Mouse (Mus musculus) lung, embryonic 16.5 days (tissue): ENCODE results near the gene Nosip. TPM values are rescaled to one million over a fixed set of nuclear protein-coding genes. Genes with fewer than 3 reads are reported as not detected.

Source experiments
- ATAC-seq: fragments of 200-750 bp; cut with Nextera tagmentation; 2 replicates; pipeline ENCODE4 v1.8.0; 2017; ENCODE audit warnings: low read depth, mild to moderate bottlenecking, moderate library complexity
- H3K27ac ChIP-seq: fragments of 300-500 bp; sonication (generic); 2 replicates; pipeline ENCODE4 v1.5.1; 2014; ENCODE audit warnings: mild to moderate bottlenecking, control low read depth, low read length
- H3K27me3 ChIP-seq: fragments of 300-500 bp; sonication (generic); 2 replicates; pipeline ENCODE4 v1.6.1; 2014; ENCODE audit warnings: low read depth, low read length, mixed read lengths; ENCODE audit not compliant: control insufficient read depth, insufficient read depth
- H3K36me3 ChIP-seq: fragments of 300-500 bp; sonication (generic); 2 replicates; pipeline ENCODE4 v1.6.1; 2014; ENCODE audit warnings: low read length; ENCODE audit not compliant: control insufficient read depth, insufficient read depth
- H3K4me1 ChIP-seq: fragments of 300-500 bp; sonication (generic); replicated peaks from 2 replicates; pipeline ENCODE4 v1.6.1; 2014; ENCODE audit warnings: low read length, mixed read lengths; ENCODE audit not compliant: control insufficient read depth, insufficient read depth
- H3K4me2 ChIP-seq: fragments of 300-500 bp; sonication (generic); 2 replicates; pipeline ENCODE4 v1.6.1; 2014; ENCODE audit warnings: low read depth, low read length, control low read depth
- H3K4me3 ChIP-seq: fragments of 300-500 bp; sonication (generic); 2 replicates; pipeline ENCODE4 v1.5.1; 2014; ENCODE audit warnings: mild to moderate bottlenecking, low read length, control low read depth
- H3K9ac ChIP-seq: fragments of 300-500 bp; sonication (generic); 2 replicates; pipeline ENCODE4 v1.6.1; 2014; ENCODE audit warnings: low read length, control low read depth
- H3K9me3 ChIP-seq: fragments of 300-500 bp; sonication (generic); 2 replicates; pipeline ENCODE4 v1.6.1; 2016; ENCODE audit warnings: low read length; ENCODE audit not compliant: control insufficient read depth
- WGBS: fragments of 180-500 bp; shearing (Covaris S2); extraction: QIAGEN DNeasy Blood & Tissue Kit; methylation state at CpG from one replicate; pipeline ENCODE4 v1.1.7; 2014; 5-methylcytosine and 5-hydroxymethylcytosine counted together
- polyA plus RNA-seq: library from polyadenylated mRNA; unstranded; fragments of >200 nt; fragmentation: Nextera tagmentation; extraction: Ambion mirVana; gene quantifications from 2 replicates; pipeline ENCODE4 v1.2.1, GENCODE M21; 2015

Nosip gene
- polyA plus RNA-seq, 1 experiment from 2014 or later = 72.5 TPM

GRCm38 (mm10) chr7:45068000-45068318 lies 5.7 kb downstream of the Nosip start:
- Histone ChIP-seq H3K27ac (no peak overlapping the region), H3K4me2 (no peak overlapping the region), H3K4me3 (no peak overlapping the region), H3K9ac (no peak overlapping the region), H3K9me3 (no peaks in the 10 kb centered on the region), H3K36me3 (no peaks in the 10 kb centered on the region), H3K27me3 (no peaks in the 10 kb centered on the region), H3K4me1 (peaks cover 6% of the 10 kb centered on the region)
- ATAC-seq = peak; percentile 21; the same call in 1 of the 2 replicates
- WGBS = 19% methylated on average over 5 of the region's 5 CpGs

- Histone ChIP-seq H3K36me3 (peaks cover 2% of the 10 kb centered on the region; the same call in 1 of the 2 replicates), H3K4me2 (no peak overlapping the region), H3K9me3 (no peaks in the 10 kb centered on the region), H3K4me3 (no peak overlapping the region), H3K9ac (no peak overlapping the region), H3K27ac (no peak overlapping the region), H3K4me1 (no peaks in the 10 kb centered on the region), H3K27me3 (no peaks in the 10 kb centered on the region)
- no peak for ATAC-seq
- WGBS = 66% methylated on average over 2 of the region's 2 CpGs
These were observed 7.4 kb downstream of the Nosip start for GRCm38 (mm10) chr7:45069671-45070070.

GRCm38 (mm10) chr7:45072230-45072629 lies 10.0 kb downstream of the Nosip start:
- H3K4me1 ChIP-seq = no peaks in the 10 kb centered on the region
- no peaks in the 10 kb centered on the region for H3K9me3 ChIP-seq
- 83% methylated on average over 2 of the region's 2 CpGs for WGBS
- no peak overlapping the region for H3K4me2 ChIP-seq
- H3K27ac ChIP-seq = no peak overlapping the region
- H3K27me3 ChIP-seq = no peaks in the 10 kb centered on the region
- H3K9ac ChIP-seq = no peak overlapping the region
- no peak for ATAC-seq
- H3K4me3 ChIP-seq = no peak overlapping the region
- H3K36me3 ChIP-seq = peaks cover 15% of the 10 kb centered on the region

GRCm38 (mm10) chr7:45073171-45073707 lies 11.0 kb downstream of the Nosip start:
- peaks cover 22% of the 10 kb centered on the region for H3K36me3 ChIP-seq

GRCm38 (mm10) chr7:45073949-45074348 lies 11.7 kb downstream of the Nosip start:
- Histone ChIP-seq H3K4me3 (no peak overlapping the region), H3K27ac (no peak overlapping the region), H3K4me2 (no peak overlapping the region), H3K9me3 (no peaks in the 10 kb centered on the region), H3K27me3 (no peaks in the 10 kb centered on the region), H3K36me3 (peaks cover 22% of the 10 kb centered on the region), H3K9ac (no peak overlapping the region), H3K4me1 (no peaks in the 10 kb centered on the region)
- no peak for ATAC-seq
- 88% methylated on average over 12 of the region's 12 CpGs for WGBS

More at GRCm38 (mm10) chr7:45073171-45073707, 11.0 kb downstream of the Nosip start:
- 71% methylated on average over 7 of the region's 7 CpGs for WGBS
- ATAC-seq = no peak
- no peaks in the 10 kb centered on the region for H3K4me1 ChIP-seq
- no peak overlapping the region for H3K4me2 ChIP-seq
- H3K27me3 ChIP-seq = no peaks in the 10 kb centered on the region
- H3K27ac ChIP-seq = no peak overlapping the region
- no peaks in the 10 kb centered on the region for H3K9me3 ChIP-seq
- no peak overlapping the region for H3K9ac ChIP-seq
- no peak overlapping the region for H3K4me3 ChIP-seq

- Histone ChIP-seq H3K9me3 (no peaks in the 10 kb centered on the region), H3K36me3 (peaks cover 22% of the 10 kb centered on the region), H3K27ac (no peak overlapping the region), H3K27me3 (no peaks in the 10 kb centered on the region), H3K4me3 (no peak overlapping the region), H3K4me2 (no peak overlapping the region), H3K9ac (no peak overlapping the region), H3K4me1 (peaks cover 4% of the 10 kb centered on the region; the same call in 1 of the 2 replicates)
- no peak for ATAC-seq
- WGBS = 73% methylated on average over 4 of the region's 4 CpGs
These were observed 13.2 kb downstream of the Nosip start for GRCm38 (mm10) chr7:45075405-45075804.

GRCm38 (mm10) chr7:45076501-45076900 lies 14.3 kb downstream of the Nosip start:
- H3K4me2 ChIP-seq = no peak overlapping the region
- H3K9ac ChIP-seq = no peak overlapping the region
- peaks cover 4% of the 10 kb centered on the region; the same call in 1 of the 2 replicates for H3K4me1 ChIP-seq
- H3K4me3 ChIP-seq = no peak overlapping the region
- WGBS = 86% methylated on average over 30 of the region's 30 CpGs
- H3K27ac ChIP-seq = no peak overlapping the region
- no peak for ATAC-seq
- H3K36me3 ChIP-seq = peaks cover 22% of the 10 kb centered on the region
- no peaks in the 10 kb centered on the region for H3K9me3 ChIP-seq
- H3K27me3 ChIP-seq = no peaks in the 10 kb centered on the region

- peaks cover 22% of the 10 kb centered on the region for H3K36me3 ChIP-seq
- no peak overlapping the region for H3K4me3 ChIP-seq
- no peak overlapping the region for H3K4me2 ChIP-seq
- WGBS = 88% methylated on average over 14 of the region's 14 CpGs
- no peaks in the 10 kb centered on the region for H3K9me3 ChIP-seq
- no peak overlapping the region for H3K27ac ChIP-seq
- peaks cover 4% of the 10 kb centered on the region; the same call in 1 of the 2 replicates for H3K4me1 ChIP-seq
- H3K9ac ChIP-seq = no peak overlapping the region
- H3K27me3 ChIP-seq = no peaks in the 10 kb centered on the region
- ATAC-seq = no peak
These were observed 15.1 kb downstream of the Nosip start for GRCm38 (mm10) chr7:45077322-45077721.

- no peaks in the 10 kb centered on the region for H3K27me3 ChIP-seq
- peaks cover 22% of the 10 kb centered on the region for H3K36me3 ChIP-seq
- no peak overlapping the region for H3K4me3 ChIP-seq
- H3K9me3 ChIP-seq = no peaks in the 10 kb centered on the region
- ATAC-seq = no peak
- no peak overlapping the region for H3K4me2 ChIP-seq
- H3K4me1 ChIP-seq = peaks cover 6% of the 10 kb centered on the region; the same call in 1 of the 2 replicates
- no peak overlapping the region for H3K27ac ChIP-seq
- no peak overlapping the region for H3K9ac ChIP-seq
- WGBS = 86% methylated on average over 2 of the region's 2 CpGs
These were observed 15.6 kb downstream of the Nosip start for GRCm38 (mm10) chr7:45077829-45078228.

GRCm38 (mm10) chr7:45078513-45078912 lies 16.3 kb downstream of the Nosip start:
- peaks cover 7% of the 10 kb centered on the region; the same call in 1 of the 2 replicates for H3K4me1 ChIP-seq
- ATAC-seq = peak; percentile 26; the same call in 1 of the 2 replicates
- no peaks in the 10 kb centered on the region for H3K27me3 ChIP-seq
- H3K36me3 ChIP-seq = peaks cover 28% of the 10 kb centered on the region
- no peaks in the 10 kb centered on the region for H3K9me3 ChIP-seq
- H3K4me2 ChIP-seq = no peak overlapping the region
- H3K4me3 ChIP-seq = no peak overlapping the region
- WGBS = 27% methylated on average over 9 of the region's 9 CpGs
- H3K27ac ChIP-seq = no peak overlapping the region
- H3K9ac ChIP-seq = no peak overlapping the region
